Mouse (Mus musculus): Measurements from ENCODE around the gene Gm6890.
"Not testable (repeated sequence)": the region's sequence is repeated elsewhere in the genome, so short reads cannot be mapped to it uniquely, and the experiment has no call there.

Gm6890 gene

DNA sequence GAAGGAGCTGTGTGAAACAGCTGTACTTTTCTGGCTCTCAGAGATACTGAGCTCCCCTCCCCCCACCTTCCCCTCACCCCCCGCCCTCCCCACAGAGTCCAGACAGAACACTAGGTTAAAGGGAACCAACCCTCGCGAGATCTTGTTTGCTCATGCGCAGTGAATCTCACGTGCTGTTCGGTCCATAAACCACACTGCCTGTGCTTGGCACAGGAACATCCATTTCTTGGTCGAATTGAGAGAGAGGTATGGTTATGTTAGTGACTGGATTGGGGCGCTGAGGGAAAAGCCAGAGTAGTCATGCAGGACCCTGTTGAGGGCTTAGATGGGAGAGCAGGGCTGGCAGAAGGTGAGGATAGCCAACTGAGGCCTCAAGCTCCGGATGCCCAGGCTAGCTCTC lies at the start of gene Gm6890:
Gene Gm6890 (plus strand): TSS at position 301 of the 400 bp plus-strand sequence.
- DNase-seq (ENCODE audit: low spot score in 2 of 2) = not testable (repeated sequence)

DNA sequence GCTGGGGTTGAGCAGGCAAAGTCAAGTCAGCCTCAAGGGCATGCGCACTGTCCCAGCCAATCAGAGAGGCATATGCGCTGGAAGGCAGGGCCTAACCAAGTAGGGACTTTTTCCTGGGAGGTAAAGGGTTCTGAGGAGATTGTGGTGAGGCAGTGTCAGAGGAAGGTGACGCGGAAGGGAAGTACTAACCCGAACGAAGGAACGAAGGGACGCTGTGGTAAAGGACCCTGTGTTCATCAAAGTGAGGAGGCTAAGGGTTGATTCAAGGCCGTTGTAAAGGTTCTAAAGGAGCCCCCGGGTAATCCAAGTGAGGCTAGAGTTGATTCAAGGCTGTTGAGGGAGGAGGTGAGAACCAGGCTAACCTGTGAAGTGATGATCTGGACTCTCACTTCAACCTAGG lies 14.5 kb upstream of the Gm6890 start:
- not testable (repeated sequence) for DNase-seq (ENCODE audit: low spot score in 2 of 2)

DNA sequence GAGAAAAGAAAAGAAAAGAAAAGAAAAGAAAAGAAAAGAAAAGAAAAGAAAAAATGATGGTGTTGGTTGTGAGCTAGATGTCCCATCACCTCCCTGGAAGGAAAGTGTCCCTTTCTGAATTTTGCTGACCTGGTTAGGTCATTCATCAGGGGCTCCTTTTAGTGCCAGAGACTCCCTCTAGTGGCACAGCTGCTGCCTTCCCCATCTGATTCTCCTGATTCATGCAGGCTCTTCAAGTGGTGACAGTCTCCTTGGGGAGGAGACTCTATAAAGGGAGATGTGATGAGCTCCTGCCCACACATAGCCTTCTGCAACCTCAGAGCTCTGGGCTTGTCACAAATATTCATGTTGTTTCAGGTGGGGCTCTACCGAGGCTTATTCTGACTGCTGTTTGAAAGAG lies 30.0 kb downstream of the Gm6890 start:
- DNase-seq (ENCODE audit: low spot score in 2 of 2) = peak in 1 of 2 experiments; percentile 8

All from frontal cortex, postnatal 36 days (tissue).